15 mouse cellular contexts compared by ENCODE assay signal in genomic region chr2:26590282-26590681, GRCm38 (mm10). TPM values are rescaled to one million over a fixed set of nuclear protein-coding genes. Genes with fewer than 3 reads are reported as not detected.
DNase-seq lines count a peak whose midpoint lies in the region; ATAC-seq and TF ChIP-seq lines count a peak whose summit lies in the region.
"Had no signal": no experiment of that assay in that cellular context is flagged by ENCODE, and none has a peak within 500 bp of the region (broad histone marks: within the 10 kb centered on the region; RNA-seq: fewer than 3 reads in every experiment).

No protein-coding gene starts in this region.

- H3K4me2 ChIP-seq in hindbrain, embryonic 13.5 days = no peak overlapping the region
- H3K4me2 ChIP-seq in hindbrain, embryonic 12.5 days (replicated peaks) = no peak overlapping the region
- no peak overlapping the region for H3K4me2 ChIP-seq in myocyte (ENCODE audit: low read depth)

- WGBS in hindbrain, embryonic 13.5 days = 96% methylated on average over 7 of the region's 7 CpGs
- 92% methylated on average over 7 of the region's 7 CpGs for WGBS in hindbrain, embryonic 12.5 days
- WGBS in lung, adult 2 months = 62% methylated on average over 7 of the region's 7 CpGs

- H3K27ac ChIP-seq in hindbrain, embryonic 13.5 days = no peak overlapping the region
- H3K27ac ChIP-seq in hindbrain, embryonic 12.5 days = no peak overlapping the region
- H3K27ac ChIP-seq: forebrain, embryonic 10.5 days had no signal

- DNase-seq in adrenal gland, adult 2 months = peak; percentile 36
- DNase-seq in adrenal gland, postnatal 4 days (ENCODE audit: low spot score in 2 of 2) = no peak
- no peak for DNase-seq in lung, adult 2 months
- DNase-seq in lung, postnatal 10 days = no peak
- no peak for DNase-seq in right cerebral cortex, adult 2 months (ENCODE audit: low spot score in 2 of 2)
- DNase-seq: adrenal gland, postnatal 36 days; cerebellum, adult 8-10 months; embryo, embryonic 11 days had no signal

- H3ac ChIP-seq in myocyte (ENCODE audit: control insufficient read depth, insufficient read length) = no peak overlapping the region

- no peaks in the 10 kb centered on the region for H3K79me2 ChIP-seq in myocyte (ENCODE audit: control insufficient read depth, insufficient read depth)

- H3K9me3 ChIP-seq in hindbrain, embryonic 13.5 days = no peaks in the 10 kb centered on the region
- no peaks in the 10 kb centered on the region for H3K9me3 ChIP-seq in hindbrain, embryonic 12.5 days (replicated peaks)
- H3K9me3 ChIP-seq: forebrain, embryonic 10.5 days had no signal

- peak overlapping the region; percentile 13; the same call in 1 of the 2 replicates for H3K9ac ChIP-seq in hindbrain, embryonic 13.5 days
- no peak overlapping the region for H3K9ac ChIP-seq in hindbrain, embryonic 12.5 days

- H3K4me1 ChIP-seq in hindbrain, embryonic 13.5 days (replicated peaks) = peaks cover 13% of the 10 kb centered on the region
- peaks cover 16% of the 10 kb centered on the region for H3K4me1 ChIP-seq in hindbrain, embryonic 12.5 days
- H3K4me1 ChIP-seq in lung, adult 2 months (ENCODE audit: control insufficient read depth, insufficient read depth, low read length) = peaks cover 9% of the 10 kb centered on the region; the same call in 1 of the 2 replicates

- no peaks in the 10 kb centered on the region for H3K27me3 ChIP-seq in hindbrain, embryonic 13.5 days
- H3K27me3 ChIP-seq in hindbrain, embryonic 12.5 days = no peaks in the 10 kb centered on the region
- peaks cover 10% of the 10 kb centered on the region for H3K27me3 ChIP-seq in myocyte (ENCODE audit: control insufficient read depth, insufficient read depth, insufficient read length)

- H3K4me3 ChIP-seq in hindbrain, embryonic 13.5 days = no peak overlapping the region
- no peak overlapping the region for H3K4me3 ChIP-seq in hindbrain, embryonic 12.5 days
- peak overlapping the region; percentile 88 for H3K4me3 ChIP-seq in lung, adult 2 months (replicated peaks; ENCODE audit: extremely low read depth, low read depth, low read length)
- no peak overlapping the region for H3K4me3 ChIP-seq in myocyte
- H3K4me3 ChIP-seq: forebrain, embryonic 10.5 days had no signal

- TF ChIP-seq CTCF in lung, adult 2 months (IDR thresholded peaks at IDR 0.05; ENCODE audit: insufficient read depth, low read length) = no peak

- H3K36me3 ChIP-seq in hindbrain, embryonic 13.5 days = no peaks in the 10 kb centered on the region
- no peaks in the 10 kb centered on the region for H3K36me3 ChIP-seq in hindbrain, embryonic 12.5 days
- H3K36me3 ChIP-seq in myocyte (ENCODE audit: control insufficient read depth, insufficient read depth) = no peaks in the 10 kb centered on the region

- no peak for ATAC-seq in hindbrain, embryonic 13.5 days (ENCODE audit: low FRiP score)
- no peak for ATAC-seq in hindbrain, embryonic 12.5 days (ENCODE audit: low FRiP score)

- no peak; the same call in 1 of the 2 replicates for TF ChIP-seq POLR2A in lung, adult 2 months (IDR thresholded peaks at IDR 0.05; ENCODE audit: borderline replicate concordance, extremely low read depth, low read depth, low read length)
- no peak for TF ChIP-seq POLR2A in myocyte (IDR thresholded peaks at IDR 0.05; ENCODE audit: insufficient read length, low read depth)

TF ChIP-seq in myocyte, 11 proteins besides CTCF, POLR2A, EP300 and RAD21:
- TF ChIP-seq POLR2AphosphoS2 (IDR thresholded peaks at IDR 0.05; ENCODE audit: insufficient read length, low read depth) = peak; percentile 57
- no peak for TF ChIP-seq SRF (IDR thresholded peaks at IDR 0.05; ENCODE audit: control insufficient read depth, insufficient read length, low read depth)

RNA-seq across cellular contexts. Expression of gene Gm20532, which starts 3.8 kb away (rescaled TPM):
- not detected for total RNA-seq in adrenal gland, adult 2 months (2021)
- not detected in 2 replicates for polyA plus RNA-seq in adrenal gland, adult 2 months (2012; rRNA removed)
- total RNA-seq in adrenal gland, postnatal 4 days (2021) = not detected
- not detected in 2 replicates for polyA plus RNA-seq in hindbrain, embryonic 13.5 days (2015; fragmentation: Nextera tagmentation; extraction: Ambion mirVana)
- not detected in 2 replicates for polyA plus RNA-seq in hindbrain, embryonic 12.5 days (2016; fragmentation: Nextera tagmentation; extraction: Ambion mirVana)
- not detected in 2 replicates for polyA plus RNA-seq in lung, adult 2 months (2012; rRNA removed)
- not detected for polyA plus RNA-seq in myocyte (2012; fragmentation: generic; extraction: Trizol)
- total RNA-seq: adrenal gland, postnatal 36 days; hematopoietic stem cell, adult 5-6 weeks; left cerebral cortex, postnatal 25 days had no signal
- polyA plus RNA-seq: forebrain, embryonic 10.5 days; testis, adult 2 months had no signal

RNA-seq across cellular contexts. Expression of gene Egfl7, which starts 10.5 kb away (rescaled TPM):
- total RNA-seq in adrenal gland, adult 2 months (2021) = 100 to 1,000 TPM in 1 of 2 experiments, 10 to 100 TPM in 1; 71.2 to 146 TPM
- polyA plus RNA-seq in adrenal gland, adult 2 months (2012; rRNA removed) = 355 and 444 TPM in 2 replicates
- 100 to 1,000 TPM; 265 to 295 TPM for total RNA-seq in adrenal gland, postnatal 4 days (2021)
- 72.2 and 78.9 TPM in 2 replicates for polyA plus RNA-seq in hindbrain, embryonic 13.5 days (2015; fragmentation: Nextera tagmentation; extraction: Ambion mirVana)
- 61.4 and 72.1 TPM in 2 replicates for polyA plus RNA-seq in hindbrain, embryonic 12.5 days (2016; fragmentation: Nextera tagmentation; extraction: Ambion mirVana)
- 1,942 and 2,032 TPM in 2 replicates for polyA plus RNA-seq in lung, adult 2 months (2012; rRNA removed)
- 2.7 TPM for polyA plus RNA-seq in myocyte (2012; fragmentation: generic; extraction: Trizol)

RNA-seq across cellular contexts. Expression of gene Agpat2, which starts 13.9 kb away (rescaled TPM):
- total RNA-seq in adrenal gland, adult 2 months (2021) = 100 to 1,000 TPM; 469 to 591 TPM
- 584 and 714 TPM in 2 replicates for polyA plus RNA-seq in adrenal gland, adult 2 months (2012; rRNA removed)
- 100 to 1,000 TPM; 121 to 156 TPM for total RNA-seq in adrenal gland, postnatal 4 days (2021)
- 6.8 and 7.0 TPM in 2 replicates for polyA plus RNA-seq in hindbrain, embryonic 13.5 days (2015; fragmentation: Nextera tagmentation; extraction: Ambion mirVana)
- polyA plus RNA-seq in hindbrain, embryonic 12.5 days (2016; fragmentation: Nextera tagmentation; extraction: Ambion mirVana) = 11.7 and 13.1 TPM in 2 replicates
- polyA plus RNA-seq in lung, adult 2 months (2012; rRNA removed) = 106 and 134 TPM in 2 replicates
- 31.3 TPM for polyA plus RNA-seq in myocyte (2012; fragmentation: generic; extraction: Trizol)

RNA-seq across cellular contexts. Expression of gene Fam69b, which starts 38.0 kb away (rescaled TPM):
- 10 to 100 TPM in 1 of 2 experiments, 1 to 10 TPM in 1; 6.9 to 15.7 TPM for total RNA-seq in adrenal gland, adult 2 months (2021)
- polyA plus RNA-seq in adrenal gland, adult 2 months (2012; rRNA removed) = 21.8 and 33.4 TPM in 2 replicates
- 10 to 100 TPM; 11.1 to 11.4 TPM for total RNA-seq in adrenal gland, postnatal 4 days (2021)
- 109 and 117 TPM in 2 replicates for polyA plus RNA-seq in hindbrain, embryonic 13.5 days (2015; fragmentation: Nextera tagmentation; extraction: Ambion mirVana)
- 70.1 and 73.7 TPM in 2 replicates for polyA plus RNA-seq in hindbrain, embryonic 12.5 days (2016; fragmentation: Nextera tagmentation; extraction: Ambion mirVana)
- 13.1 and 15.1 TPM in 2 replicates for polyA plus RNA-seq in lung, adult 2 months (2012; rRNA removed)
- polyA plus RNA-seq in myocyte (2012; fragmentation: generic; extraction: Trizol) = 2.6 TPM

Comparison
In these comparisons a context has a peak if more than half of its experiments do, and no peak if none do; other contexts are left out.
1. RNA of gene Egfl7, which starts 10.5 kb away (polyA plus RNA-seq): 1,942 to 2,032 TPM in lung, adult 2 months, 355 to 444 TPM in adrenal gland, adult 2 months, 72.2 to 78.9 TPM in hindbrain, embryonic 13.5 days and 61.4 to 72.1 TPM in hindbrain, embryonic 12.5 days; 2.7 TPM in myocyte (single experiment); every median in the first group is over 10 times any median in the second.